Mouse (Mus musculus): ENCODE measurements around the gene Olfr1555-ps1.
"Not testable (repeated sequence)": the region's sequence is repeated elsewhere in the genome, so short reads cannot be mapped to it uniquely, and the experiment has no call there.

Olfr1555-ps1 gene

GRCm38 (mm10) chr19:12170062-12170599, at the start of gene Olfr1555-ps1:
Olfr1555-ps1 (minus strand) TSS chr19:12170112.
- in situ Hi-C loops (cut with MboI, MseI) = not testable (repeated sequence)

- in situ Hi-C loops (cut with MboI, MseI) = no loop called here
These were observed 30.4 kb upstream of the Olfr1555-ps1 start, which contains the start of gene Olfr1431 for GRCm38 (mm10) chr19:12200334-12200733. Olfr1431 (plus strand) TSS chr19:12200634.

- in situ Hi-C loops (cut with MboI, MseI) = not testable (repeated sequence)
These were observed 29.2 kb upstream of the Olfr1555-ps1 start for GRCm38 (mm10) chr19:12199076-12199475.

GRCm38 (mm10) chr19:12175431-12175830, 5.5 kb upstream of the Olfr1555-ps1 start:
- in situ Hi-C loops (cut with MboI, MseI) = not testable (repeated sequence)

GRCm38 (mm10) chr19:12145452-12145851, 24.5 kb downstream of the Olfr1555-ps1 start:
- in situ Hi-C loops (cut with MboI, MseI) = no loop called here

GRCm38 (mm10) chr19:12143356-12143755, 26.6 kb downstream of the Olfr1555-ps1 start:
- in situ Hi-C loops (cut with MboI, MseI) = no loop called here

GRCm38 (mm10) chr19:12134289-12134688, 35.6 kb downstream of the Olfr1555-ps1 start:
- in situ Hi-C loops (cut with MboI, MseI) = loop anchor here (5.0 kb wide), 1 partner anchor 288 kb away; no protein-coding TSS in a partner anchor

- in situ Hi-C loops (cut with MboI, MseI) = no loop called here
These were observed 46.8 kb downstream of the Olfr1555-ps1 start, which contains the start of gene Olfr76 for GRCm38 (mm10) chr19:12123103-12123502. Olfr76 (minus strand) TSS chr19:12123203.

- in situ Hi-C loops (cut with MboI, MseI) = no loop called here
These were observed 53.4 kb downstream of the Olfr1555-ps1 start for GRCm38 (mm10) chr19:12116464-12116863.

- in situ Hi-C loops (cut with MboI, MseI) = no loop called here
These were observed 54.1 kb downstream of the Olfr1555-ps1 start, which contains the start of gene Olfr1428 for GRCm38 (mm10) chr19:12115797-12116196. Olfr1428 (minus strand) TSS chr19:12115897.
